Mouse (Mus musculus) kidney, adult 2 months (tissue): ENCODE measurements around the gene Lama4.

Experiments used
- CTCF ChIP-seq: fragments of 200-500 bp; conservative IDR thresholded peaks from 2 replicates; pipeline ENCODE4 v1.5.1; 2011; ENCODE audit warnings: low read depth, mild to moderate bottlenecking, control low read depth, low read length, moderate library complexity, mixed read lengths; ENCODE audit not compliant: insufficient read depth, insufficient read length
- POLR2A ChIP-seq: fragments of 200-500 bp; IDR thresholded peaks from one replicate; pipeline ENCODE4 v1.6.1; 2011; ENCODE audit warnings: low read depth, low read length, control low read depth

DNA sequence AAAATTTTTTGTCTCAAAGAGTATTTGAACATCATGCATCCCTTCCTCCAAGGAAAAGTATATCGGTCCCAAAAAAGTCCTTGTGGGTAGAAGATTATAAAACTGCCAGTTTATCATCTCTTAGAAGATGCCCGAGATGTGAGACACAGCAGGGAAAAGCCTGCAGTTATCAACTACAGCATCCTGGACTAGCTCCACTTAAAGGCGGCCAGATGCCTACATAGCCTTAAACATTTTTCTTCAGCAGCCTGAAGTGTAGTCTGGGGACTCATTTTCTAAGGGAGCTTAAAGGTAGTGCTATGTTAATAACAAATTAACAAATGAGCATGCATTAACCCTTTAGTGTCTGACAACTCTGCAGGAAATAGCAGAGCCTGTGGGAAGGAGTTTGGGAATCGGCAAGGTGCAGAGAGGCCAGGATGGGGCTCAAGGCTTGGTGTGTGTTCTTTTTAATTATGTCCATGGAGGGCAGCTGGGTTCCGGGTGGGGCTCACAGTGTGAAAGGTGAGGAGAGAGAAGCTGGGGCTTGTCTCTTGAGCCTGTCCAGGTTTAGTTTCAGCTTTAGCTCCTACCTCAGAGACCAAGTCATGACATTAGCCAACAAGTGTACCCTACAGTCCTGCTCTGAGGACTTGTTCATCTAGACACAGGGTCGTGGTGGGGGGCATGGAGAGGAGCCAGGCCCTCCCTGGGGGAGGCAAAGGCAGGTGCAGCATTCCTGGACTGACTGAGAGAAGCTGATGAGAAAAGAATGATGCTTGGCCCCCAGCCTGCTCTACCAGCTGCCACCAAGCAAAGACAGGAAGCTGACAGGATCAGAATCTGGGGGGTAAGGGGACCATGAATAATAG is 64.2 kb downstream of the Lama4 start:
- no peak for TF ChIP-seq CTCF
- TF ChIP-seq POLR2A: no peak
